Mouse (Mus musculus) inflammation-experienced regulatory T-cells, adult 6 months (primary cell): ENCODE measurements around the gene Sbk1. TPM values are rescaled to one million over a fixed set of nuclear protein-coding genes. Genes with fewer than 3 reads are reported as not detected.
A peak's percentile ranks its signal among the peaks of the same experiment; 100 is the strongest.

Experiments used
- ATAC-seq: one replicate; pipeline ENCODE4 v1.8.0; 2017
- polyA plus RNA-seq, 3 experiments: library from polyadenylated mRNA; unstranded; fragments of 100-300 nt; shearing (Covaris generic); gene quantifications; one replicate each; pipeline ENCODE4 v1.2.1; 2017

Gene Sbk1
- polyA plus RNA-seq: 1 to 10 TPM; 2.1 to 4.2 (median 2.6) TPM

- peak; percentile 69 for ATAC-seq
These were observed at the start of gene Sbk1 for GRCm38 (mm10) chr7:126271712-126272683. Gene Sbk1 (plus strand): TSS chr7:126272619.

- ATAC-seq: no peak
These were observed 49.7 kb upstream of the Sbk1 start for GRCm38 (mm10) chr7:126222753-126223152.

GRCm38 (mm10) chr7:126226136-126226535 lies 46.3 kb upstream of the Sbk1 start:
- no peak for ATAC-seq

- no peak for ATAC-seq
These were observed 41.9 kb upstream of the Sbk1 start for GRCm38 (mm10) chr7:126230357-126231148.

GRCm38 (mm10) chr7:126232345-126233071 lies 39.9 kb upstream of the Sbk1 start:
- ATAC-seq: no peak

- no peak for ATAC-seq
These were observed 37.8 kb upstream of the Sbk1 start for GRCm38 (mm10) chr7:126234611-126235010.

GRCm38 (mm10) chr7:126236083-126236793 lies 36.2 kb upstream of the Sbk1 start:
- peak; percentile 14 for ATAC-seq

- no peak for ATAC-seq
These were observed 35.6 kb upstream of the Sbk1 start for GRCm38 (mm10) chr7:126236794-126237192.

- ATAC-seq: no peak
These were observed 31.5 kb upstream of the Sbk1 start for GRCm38 (mm10) chr7:126240814-126241360.

GRCm38 (mm10) chr7:126244168-126244750 lies 28.2 kb upstream of the Sbk1 start:
- no peak for ATAC-seq

- no peak for ATAC-seq
These were observed 24.3 kb upstream of the Sbk1 start for GRCm38 (mm10) chr7:126248088-126248487.

- ATAC-seq: no peak
These were observed 23.7 kb upstream of the Sbk1 start for GRCm38 (mm10) chr7:126248641-126249141.

- no peak for ATAC-seq
These were observed 23.3 kb upstream of the Sbk1 start for GRCm38 (mm10) chr7:126249146-126249545.

GRCm38 (mm10) chr7:126249986-126250385 lies 22.4 kb upstream of the Sbk1 start:
- no peak for ATAC-seq

GRCm38 (mm10) chr7:126250481-126250880 lies 21.9 kb upstream of the Sbk1 start:
- no peak for ATAC-seq

- no peak for ATAC-seq
These were observed 20.7 kb upstream of the Sbk1 start for GRCm38 (mm10) chr7:126251698-126252097.

- ATAC-seq: no peak
These were observed 20.2 kb upstream of the Sbk1 start for GRCm38 (mm10) chr7:126252230-126252629.

- peak; percentile 72 for ATAC-seq
These were observed 11.9 kb upstream of the Sbk1 start for GRCm38 (mm10) chr7:126260280-126261210.

GRCm38 (mm10) chr7:126261823-126262222 lies 10.6 kb upstream of the Sbk1 start:
- no peak for ATAC-seq

- no peak for ATAC-seq
These were observed 8.5 kb upstream of the Sbk1 start for GRCm38 (mm10) chr7:126263964-126264363.
